In genomic region chr10:59443212-59443611, GRCm38 (mm10) we compare ENCODE assay signal across 14 mouse cellular contexts. TPM values are rescaled to one million over a fixed set of nuclear protein-coding genes. Genes with fewer than 3 reads are reported as not detected.
A peak's percentile ranks its signal among the peaks of the same experiment; 100 is the strongest.
DNase-seq lines count a peak whose midpoint lies in the region; ATAC-seq and TF ChIP-seq lines count a peak whose summit lies in the region.
"Had no signal": no experiment of that assay in that cellular context is flagged by ENCODE, and none has a peak within 500 bp of the region (broad histone marks: within the 10 kb centered on the region; RNA-seq: fewer than 3 reads in every experiment).

No protein-coding gene starts in this region.

- DNase-seq in heart, embryonic 10.5 days (ENCODE audit: low spot score), result no peak
- peak; percentile 71 for DNase-seq in adrenal gland, adult 2 months
- peak; percentile 36 to 39 for DNase-seq in heart, postnatal 10 days
- DNase-seq in liver, postnatal 0 days, result peak; percentile 72
- no peak for DNase-seq in urinary bladder, postnatal 36 days (ENCODE audit: low spot score in 2 of 2)
- no peak for DNase-seq in urinary bladder, adult 18-20 months (ENCODE audit: low spot score in 2 of 2)
- DNase-seq in c-Kit-positive CD71-positive TER-119-positive erythroid progenitor cells, embryonic 14.5 days (ENCODE audit: low spot score), result no peak

- H3K9me3 ChIP-seq in heart, embryonic 11.5 days (replicated peaks; ENCODE audit: control insufficient read depth, low read length), result no peaks in the 10 kb centered on the region
- no peaks in the 10 kb centered on the region for H3K9me3 ChIP-seq in heart, embryonic 10.5 days
- H3K9me3 ChIP-seq in liver, postnatal 0 days (ENCODE audit: low read length), result no peaks in the 10 kb centered on the region
- H3K9me3 ChIP-seq: forebrain, embryonic 15.5 days; hindbrain, embryonic 15.5 days had no signal

- no peak overlapping the region for H3K9ac ChIP-seq in heart, embryonic 11.5 days (ENCODE audit: low read depth, low read length)
- no peak overlapping the region for H3K9ac ChIP-seq in liver, postnatal 0 days (replicated peaks)
- H3K9ac ChIP-seq: forebrain, embryonic 15.5 days; hindbrain, embryonic 15.5 days had no signal

- intact Hi-C loops in heart, postnatal 10 days (cut with DNase I), result no loop called here

- TF ChIP-seq EP300 in liver, postnatal 0 days (IDR thresholded peaks at IDR 0.05; ENCODE audit: low read depth), result peak; percentile 72

- no peak for TF ChIP-seq CTCF in liver, postnatal 0 days (IDR thresholded peaks at IDR 0.05; ENCODE audit: low read depth)

- no peak overlapping the region for H3K4me3 ChIP-seq in heart, embryonic 11.5 days (ENCODE audit: low read depth, low read length)
- no peak overlapping the region for H3K4me3 ChIP-seq in heart, embryonic 10.5 days
- H3K4me3 ChIP-seq in liver, postnatal 0 days (ENCODE audit: low read depth, low read length), result no peak overlapping the region
- H3K4me3 ChIP-seq: forebrain, embryonic 15.5 days; hindbrain, embryonic 15.5 days had no signal

- H3K4me1 ChIP-seq in heart, embryonic 11.5 days (ENCODE audit: control insufficient read depth, insufficient read depth, low read length), result peaks cover 36% of the 10 kb centered on the region
- peaks cover 65% of the 10 kb centered on the region for H3K4me1 ChIP-seq in heart, embryonic 10.5 days
- peaks cover 16% of the 10 kb centered on the region for H3K4me1 ChIP-seq in liver, postnatal 0 days (ENCODE audit: insufficient read depth)
- H3K4me1 ChIP-seq: forebrain, embryonic 15.5 days; hindbrain, embryonic 15.5 days had no signal

- H3K27me3 ChIP-seq in heart, embryonic 11.5 days (ENCODE audit: control insufficient read depth, insufficient read depth, low read length), result no peaks in the 10 kb centered on the region
- H3K27me3 ChIP-seq in heart, embryonic 10.5 days (ENCODE audit: insufficient read depth, poor library complexity, severe bottlenecking), result no peaks in the 10 kb centered on the region
- H3K27me3 ChIP-seq in liver, postnatal 0 days (ENCODE audit: insufficient read depth, low read length), result no peaks in the 10 kb centered on the region
- H3K27me3 ChIP-seq: forebrain, embryonic 15.5 days; hindbrain, embryonic 15.5 days had no signal

- no peaks in the 10 kb centered on the region for H3K36me3 ChIP-seq in heart, embryonic 11.5 days (ENCODE audit: control insufficient read depth, insufficient read depth, low read length)
- no peaks in the 10 kb centered on the region for H3K36me3 ChIP-seq in heart, embryonic 10.5 days
- no peaks in the 10 kb centered on the region; the same call in 1 of the 2 replicates for H3K36me3 ChIP-seq in liver, postnatal 0 days (replicated peaks; ENCODE audit: insufficient read depth, low read length)
- H3K36me3 ChIP-seq: forebrain, embryonic 15.5 days; hindbrain, embryonic 15.5 days had no signal

- no peak overlapping the region for H3K27ac ChIP-seq in heart, embryonic 11.5 days (ENCODE audit: low read depth, low read length)
- no peak overlapping the region for H3K27ac ChIP-seq in heart, embryonic 10.5 days
- H3K27ac ChIP-seq in liver, postnatal 0 days (ENCODE audit: low read depth), result peak overlapping the region; percentile 58
- H3K27ac ChIP-seq: forebrain, embryonic 15.5 days; hindbrain, embryonic 15.5 days had no signal

- WGBS in heart, embryonic 11.5 days (ENCODE audit: insufficient replicate concordance), result 7% methylated on average over 7 of the region's 7 CpGs
- WGBS in heart, embryonic 10.5 days, result 4% methylated on average over 7 of the region's 7 CpGs
- WGBS in liver, postnatal 0 days (ENCODE audit: insufficient replicate concordance), result 9% methylated on average over 7 of the region's 7 CpGs

- H3K4me2 ChIP-seq in heart, embryonic 11.5 days, result peak overlapping the region; percentile 12
- peak overlapping the region; percentile 39; the same call in 1 of the 2 replicates for H3K4me2 ChIP-seq in liver, postnatal 0 days (ENCODE audit: low read depth, low read length)
- H3K4me2 ChIP-seq: forebrain, embryonic 15.5 days; hindbrain, embryonic 15.5 days had no signal

- 0 out of 2 replicates have a peak, but pooled peaks have one; percentile 31 for ATAC-seq in heart, embryonic 11.5 days (replicated peaks; ENCODE audit: insufficient number of reproducible peaks, low FRiP score, low TSS enrichment)
- ATAC-seq in liver, postnatal 0 days, result peak; percentile 73
- ATAC-seq: forebrain, embryonic 15.5 days had no signal

RNA-seq across cellular contexts. Expression of gene Oit3, which starts 1.6 kb away (rescaled TPM):
- polyA plus RNA-seq in heart, embryonic 11.5 days (2014; fragmentation: Nextera tagmentation; extraction: Ambion mirVana), result 5.1 and 5.5 TPM in 2 replicates
- 2.2 and 14.2 TPM in 2 replicates for polyA plus RNA-seq in heart, embryonic 10.5 days (2016; fragmentation: Nextera tagmentation; extraction: Ambion mirVana)
- 1 to 10 TPM; 3.0 to 3.7 TPM for total RNA-seq in adrenal gland, adult 2 months (2021)
- polyA plus RNA-seq in adrenal gland, adult 2 months (2012; rRNA removed), result 6.1 and 8.8 TPM in 2 replicates
- total RNA-seq in heart, postnatal 10 days (2021), result under 1 TPM; 0.17 to 0.31 TPM
- polyA plus RNA-seq in liver, postnatal 0 days (2015; fragmentation: Nextera tagmentation; extraction: Ambion mirVana), result 26.8 and 28.1 TPM in 2 replicates
- total RNA-seq: megakaryocyte-erythroid progenitor cell, adult 5-6 weeks had no signal

RNA-seq across cellular contexts. Expression of gene Pla2g12b, which starts 39.8 kb away (rescaled TPM):
- 1.5 and 1.8 TPM in 2 replicates for polyA plus RNA-seq in heart, embryonic 11.5 days (2014; fragmentation: Nextera tagmentation; extraction: Ambion mirVana)
- 1.6 and 9.4 TPM in 2 replicates for polyA plus RNA-seq in heart, embryonic 10.5 days (2016; fragmentation: Nextera tagmentation; extraction: Ambion mirVana)
- not detected for total RNA-seq in adrenal gland, adult 2 months (2021)
- not detected in 2 replicates for polyA plus RNA-seq in adrenal gland, adult 2 months (2012; rRNA removed)
- total RNA-seq in heart, postnatal 10 days (2021), result not detected
- polyA plus RNA-seq in liver, postnatal 0 days (2015; fragmentation: Nextera tagmentation; extraction: Ambion mirVana), result 58.4 and 61.3 TPM in 2 replicates
- total RNA-seq: common myeloid progenitor, adult 5-6 weeks; left cerebral cortex, adult 18-20 months; megakaryocyte-erythroid progenitor cell, adult 5-6 weeks; neutrophil, adult 5-6 weeks had no signal
- polyA plus RNA-seq: forebrain, embryonic 15.5 days; hindbrain, embryonic 15.5 days had no signal

RNA-seq across cellular contexts. Expression of gene Gm10273, which starts 47.8 kb away (rescaled TPM):
- polyA plus RNA-seq in heart, embryonic 11.5 days (2014; fragmentation: Nextera tagmentation; extraction: Ambion mirVana), result 11.3 and 12.2 TPM in 2 replicates
- polyA plus RNA-seq in heart, embryonic 10.5 days (2016; fragmentation: Nextera tagmentation; extraction: Ambion mirVana), result 14.5 and 17.6 TPM in 2 replicates
- total RNA-seq in adrenal gland, adult 2 months (2021), result 10 to 100 TPM; 44.3 to 75.4 TPM
- polyA plus RNA-seq in adrenal gland, adult 2 months (2012; rRNA removed), result 2.9 and 4.5 TPM in 2 replicates
- 100 to 1,000 TPM; 125 to 130 TPM for total RNA-seq in heart, postnatal 10 days (2021)
- polyA plus RNA-seq in liver, postnatal 0 days (2015; fragmentation: Nextera tagmentation; extraction: Ambion mirVana), result 4.1 and 8.4 TPM in 2 replicates
- polyA plus RNA-seq: forebrain, embryonic 15.5 days had no signal

Comparison
In these comparisons a context has a peak if more than half of its experiments do, and no peak if none do; other contexts are left out.
1. DNase-seq: peak in adrenal gland, adult 2 months (single experiment), heart, postnatal 10 days (2 of 2) and liver, postnatal 0 days (single experiment); none in heart, embryonic 10.5 days (single experiment), urinary bladder, postnatal 36 days (0 of 2), urinary bladder, adult 18-20 months (0 of 2) and c-Kit-positive CD71-positive TER-119-positive erythroid progenitor cells, embryonic 14.5 days (single experiment).